Mouse (Mus musculus) MEL (cell line): ENCODE data around the gene Ermard.

Source experiments
- BHLHE40 ChIP-seq: IDR thresholded peaks from 2 replicates; pipeline ENCODE4 v1.6.1; 2012; ENCODE audit warnings: low read depth, mild to moderate bottlenecking, inconsistent platforms, low read length, improper control_type of control experiment, borderline replicate concordance
- CTCF ChIP-seq, 3 experiments: IDR thresholded peaks in 2 of 3; conservative IDR thresholded peaks in 1 of 3; 2 replicates each; pipeline ENCODE4 v1.5.1; 2011 to 2012; ENCODE audit warnings: low read length in 3 of 3, low read depth in 2 of 3, mild to moderate bottlenecking in 2 of 3, improper control_type of control experiment in 1 of 3, inconsistent platforms in 1 of 3, mixed read lengths in 1 of 3, moderate library complexity in 1 of 3; ENCODE audit not compliant: control insufficient read depth in 1 of 3, insufficient read depth in 1 of 3, poor library complexity in 1 of 3, severe bottlenecking in 1 of 3
- ELF1 ChIP-seq: IDR thresholded peaks from 2 replicates; pipeline ENCODE4 v1.6.1; 2014; ENCODE audit warnings: low read depth, mild to moderate bottlenecking, inconsistent platforms, low read length, improper control_type of control experiment, moderate library complexity
- EP300 ChIP-seq, 2 experiments: IDR thresholded peaks; 2 replicates each; pipeline ENCODE4 v1.6.1; 2011; ENCODE audit warnings: improper control_type of control experiment in 2 of 2, low read length in 2 of 2, low read depth in 1 of 2, mild to moderate bottlenecking in 1 of 2
- GATA1 ChIP-seq: IDR thresholded peaks from 2 replicates; pipeline ENCODE4 v1.6.1; 2011; ENCODE audit warnings: low read depth, low read length, improper control_type of control experiment
- MEF2A ChIP-seq: IDR thresholded peaks from 2 replicates; pipeline ENCODE4 v1.6.1; 2014; ENCODE audit warnings: low read depth, mild to moderate bottlenecking, inconsistent platforms, low read length, improper control_type of control experiment; ENCODE audit not compliant: poor library complexity, insufficient replicate concordance, severe bottlenecking; ENCODE audit errors: extremely low read depth
- NRF1 ChIP-seq: IDR thresholded peaks from 2 replicates; pipeline ENCODE4 v1.6.1; 2014; ENCODE audit warnings: low read depth, mild to moderate bottlenecking, inconsistent platforms, low read length, improper control_type of control experiment, moderate library complexity; ENCODE audit not compliant: poor library complexity, insufficient read depth, severe bottlenecking
- POLR2A ChIP-seq, 2 experiments: IDR thresholded peaks; 2 replicates each; pipeline ENCODE4 v1.6.1; 2011 to 2012; ENCODE audit warnings: low read length in 2 of 2, mild to moderate bottlenecking in 2 of 2, control low read depth in 1 of 2, improper control_type of control experiment in 1 of 2, low read depth in 1 of 2, moderate library complexity in 1 of 2; ENCODE audit not compliant: control insufficient read depth in 1 of 2, insufficient read depth in 1 of 2, poor library complexity in 1 of 2
- POLR2AphosphoS2 ChIP-seq: IDR thresholded peaks from 2 replicates; pipeline ENCODE4 v1.6.1; 2011; ENCODE audit warnings: low read length, improper control_type of control experiment
- SMC3 ChIP-seq: IDR thresholded peaks from 2 replicates; pipeline ENCODE4 v1.6.1; 2011; ENCODE audit warnings: low read depth, low read length, improper control_type of control experiment
- ZC3H11A ChIP-seq: IDR thresholded peaks from 2 replicates; pipeline ENCODE4 v1.6.1; 2012; ENCODE audit warnings: low read depth, mild to moderate bottlenecking, inconsistent platforms, low read length, improper control_type of control experiment

- TF ChIP-seq SMC3 (no peak), POLR2A (IDR thresholded peaks at IDR 0.05; ENCODE audit: control insufficient read depth in 1 of 2, insufficient read depth in 1 of 2, low read depth in 1 of 2, low read length in 2 of 2, poor library complexity in 1 of 2) (no peak), POLR2AphosphoS2 (no peak), ZC3H11A (no peak), CTCF (IDR thresholded peaks at IDR 0.05 in 2 of 3, conservative IDR thresholded peaks at IDR 0.05 in 1 of 3; ENCODE audit: control insufficient read depth in 1 of 3, insufficient read depth in 1 of 3, low read depth in 2 of 3, low read length in 3 of 3, poor library complexity in 1 of 3, severe bottlenecking in 1 of 3) (no peak), GATA1 (no peak), BHLHE40 (no peak), EP300 (IDR thresholded peaks at IDR 0.05; ENCODE audit: low read depth in 1 of 2, low read length in 2 of 2) (no peak), NRF1 (no peak), ELF1 (no peak), MEF2A (no peak)
Observed at GRCm38 (mm10) chr17:15107143-15107649, 66.2 kb downstream of the Ermard start.
